Mouse (Mus musculus): ENCODE measurements around the gene D930020B18Rik.

D930020B18Rik gene

DNA sequence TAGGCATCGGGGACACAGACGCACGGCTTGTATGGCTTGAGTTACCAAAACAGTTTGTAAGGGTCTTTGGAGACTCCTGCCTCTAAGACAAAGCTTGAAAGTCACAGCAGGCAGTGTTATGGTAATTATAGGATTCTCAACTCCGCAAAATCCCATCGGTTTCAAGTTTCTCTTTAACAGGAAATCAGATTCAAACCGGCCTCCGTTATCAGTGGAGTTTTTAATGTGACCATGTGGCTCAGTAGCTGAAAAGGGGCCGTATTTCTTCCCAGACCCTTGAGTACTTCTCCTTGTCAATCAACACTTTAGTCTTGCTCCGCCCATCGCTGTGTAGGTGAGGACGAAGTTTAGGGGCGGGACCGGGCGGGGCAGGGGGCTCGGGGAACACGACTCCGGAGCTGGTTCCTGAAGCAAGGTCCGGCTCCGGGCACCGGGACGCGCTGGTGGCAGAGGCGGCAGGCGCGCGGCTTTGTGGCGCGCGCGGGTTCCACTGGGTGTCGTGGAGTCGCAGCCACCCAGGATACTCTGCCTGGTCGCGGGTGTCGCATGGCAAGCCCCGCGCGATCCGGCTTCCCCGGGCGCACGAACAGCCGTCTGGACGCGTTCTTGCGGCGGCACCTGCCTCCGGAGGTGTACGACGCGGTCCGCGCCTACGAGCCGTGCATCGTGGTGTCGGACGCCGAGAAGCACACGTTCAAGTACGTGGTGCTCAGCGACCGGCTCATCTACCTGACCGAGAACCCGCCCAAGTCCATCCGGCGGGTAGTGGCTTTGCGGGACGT, at the start of gene D930020B18Rik:
Gene D930020B18Rik (plus strand): TSS at position 317 of the 782 bp plus-strand sequence.
- DNase-seq = peak; percentile 20

DNA sequence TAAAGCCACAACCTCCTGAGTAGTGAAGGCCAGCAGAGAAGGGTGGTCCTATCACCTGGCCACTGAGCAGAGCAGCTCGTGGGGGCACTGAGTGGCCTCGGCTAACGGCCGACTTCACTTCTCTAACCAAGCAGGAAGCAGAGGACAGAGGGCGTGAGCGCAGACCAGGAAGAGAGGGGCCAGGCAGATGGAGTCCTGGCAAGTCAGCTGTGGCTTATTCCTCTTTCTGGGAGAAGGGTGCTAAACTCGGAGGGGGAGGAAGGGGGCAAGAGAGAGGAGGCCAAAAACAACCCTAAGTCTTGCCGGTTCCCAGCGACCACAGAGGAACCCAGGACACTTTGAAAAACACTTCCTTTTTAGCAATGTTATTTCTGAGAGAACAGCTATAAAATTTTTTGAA, 44.8 kb upstream of the D930020B18Rik start:
- no peak for DNase-seq

DNA sequence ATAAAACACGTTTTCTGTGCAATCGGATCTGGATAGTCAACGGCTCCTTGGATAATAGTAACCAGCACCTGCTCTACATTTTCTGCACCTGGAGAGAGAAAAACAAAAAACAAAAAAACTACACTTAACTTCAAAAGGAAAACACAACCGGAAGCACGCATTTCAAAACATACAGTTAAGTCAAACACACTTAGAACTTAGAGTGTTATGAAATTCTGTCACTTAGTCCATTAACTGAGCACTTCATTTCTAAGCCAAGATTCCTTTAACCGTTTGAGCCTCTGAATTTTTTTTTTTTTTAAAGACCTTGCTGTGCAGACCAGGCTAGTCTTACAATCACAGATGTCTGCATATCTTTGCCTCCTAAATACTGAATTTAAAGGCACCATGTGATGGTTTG, 40.1 kb upstream of the D930020B18Rik start:
- no peak for DNase-seq

DNA sequence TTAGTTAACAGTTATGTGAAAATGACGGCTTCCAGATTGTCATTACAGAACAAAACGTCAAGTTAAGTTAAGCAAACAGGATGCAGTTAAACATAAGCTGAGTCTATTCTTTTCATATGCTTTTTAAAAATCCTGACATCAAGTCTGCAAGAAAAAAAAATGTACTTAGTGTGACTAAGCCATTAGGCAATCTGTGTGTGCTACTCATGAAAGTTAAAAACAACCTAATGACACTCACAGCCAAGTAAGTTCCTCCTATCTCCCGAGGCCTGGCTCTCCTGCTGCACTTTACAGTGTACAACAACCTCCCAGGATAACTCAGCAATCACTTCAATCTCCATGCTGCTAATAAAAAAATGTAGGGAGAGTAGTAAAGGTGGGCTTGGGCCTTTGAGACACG, 37.8 kb upstream of the D930020B18Rik start:
- DNase-seq = no peak

DNA sequence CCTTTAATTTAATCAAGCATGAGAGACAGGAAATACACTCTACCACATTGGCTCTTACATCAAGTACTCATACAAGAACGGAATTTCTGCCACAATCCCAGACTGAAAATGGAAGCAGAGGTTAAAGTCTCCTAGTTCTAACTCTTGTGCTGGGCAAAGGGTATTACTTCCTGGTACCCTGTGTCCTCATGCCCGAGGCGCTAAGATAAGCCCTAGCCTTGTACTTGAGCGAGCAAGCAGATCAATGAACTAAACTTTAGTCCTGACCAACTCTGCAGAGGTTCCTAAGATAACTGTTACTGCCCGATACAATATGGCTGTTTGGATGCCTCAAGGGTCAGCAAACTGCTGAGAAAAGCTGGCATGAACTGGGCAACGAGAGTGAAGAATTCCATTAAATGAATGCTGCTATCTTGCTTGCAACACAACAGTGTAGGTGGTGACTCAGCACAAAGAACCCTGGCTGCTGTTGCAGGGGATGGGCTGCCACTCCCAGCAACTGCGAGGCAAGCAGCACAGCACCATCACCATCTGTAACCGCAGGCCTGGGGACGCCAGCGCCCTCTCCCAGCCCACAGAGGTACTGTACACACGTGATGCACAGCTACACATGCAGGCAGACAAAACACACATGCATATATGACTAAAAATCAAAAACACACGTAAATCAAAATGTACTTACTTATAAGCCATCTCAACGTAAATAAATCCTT, 36.6 kb upstream of the D930020B18Rik start:
- no peak for DNase-seq

DNA sequence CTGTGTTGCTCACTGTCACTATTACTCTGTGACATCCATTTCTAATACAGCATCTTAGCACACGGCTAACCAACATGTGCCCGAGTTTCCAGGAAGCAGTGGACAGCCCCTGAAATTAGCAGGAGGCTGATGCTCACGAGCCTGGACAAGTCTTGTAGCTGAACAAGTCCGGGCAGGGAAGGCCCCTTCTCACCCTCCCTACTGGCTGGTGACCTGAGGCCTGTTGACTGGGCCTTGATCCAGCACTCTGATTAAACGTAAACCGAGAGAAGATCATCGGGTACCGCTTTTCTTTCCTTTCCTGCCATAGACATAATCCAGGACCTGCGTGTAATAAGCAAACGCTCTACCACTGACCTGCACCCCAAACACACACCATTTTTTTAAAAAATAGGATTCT, 33.2 kb upstream of the D930020B18Rik start:
- no peak for DNase-seq

DNA sequence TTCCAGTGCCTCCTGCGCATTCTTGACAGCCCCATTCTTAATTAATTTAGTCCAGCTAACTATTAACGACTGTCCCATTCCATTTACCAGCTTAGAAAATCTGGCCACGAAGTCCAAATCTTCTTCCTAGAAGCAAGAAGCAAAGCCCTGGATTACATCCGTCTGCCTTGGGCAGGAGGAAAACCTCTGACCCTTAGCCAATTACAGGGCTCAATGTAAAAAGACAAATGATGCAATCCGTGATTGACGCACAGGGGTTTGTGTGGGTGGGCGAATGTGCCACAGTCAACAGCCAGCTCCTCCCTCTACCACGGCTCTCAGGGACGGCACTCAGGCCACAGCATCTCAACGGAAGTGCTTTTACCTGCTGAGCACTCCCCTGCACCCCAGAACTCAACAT, 29.8 kb upstream of the D930020B18Rik start:
- DNase-seq = no peak

DNA sequence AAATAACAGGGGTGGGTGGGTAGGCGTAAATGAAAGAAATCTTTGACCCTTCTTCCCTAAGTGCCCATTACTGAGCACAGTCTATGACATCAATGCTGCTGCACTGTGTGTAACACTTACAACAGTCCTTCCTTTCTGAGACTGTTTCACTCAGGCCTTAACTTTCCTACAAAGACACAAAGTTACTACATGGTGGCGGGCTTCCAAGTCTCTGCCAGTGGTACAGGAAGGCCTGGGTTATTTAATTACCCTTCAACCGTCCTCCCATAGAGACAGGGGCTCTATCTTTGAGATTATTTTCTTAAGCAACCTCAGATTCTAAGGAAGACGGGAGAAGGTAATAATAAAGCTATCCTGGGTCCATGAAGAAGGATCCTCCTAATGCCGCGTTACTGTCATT, 28.9 kb upstream of the D930020B18Rik start:
- DNase-seq = no peak

DNA sequence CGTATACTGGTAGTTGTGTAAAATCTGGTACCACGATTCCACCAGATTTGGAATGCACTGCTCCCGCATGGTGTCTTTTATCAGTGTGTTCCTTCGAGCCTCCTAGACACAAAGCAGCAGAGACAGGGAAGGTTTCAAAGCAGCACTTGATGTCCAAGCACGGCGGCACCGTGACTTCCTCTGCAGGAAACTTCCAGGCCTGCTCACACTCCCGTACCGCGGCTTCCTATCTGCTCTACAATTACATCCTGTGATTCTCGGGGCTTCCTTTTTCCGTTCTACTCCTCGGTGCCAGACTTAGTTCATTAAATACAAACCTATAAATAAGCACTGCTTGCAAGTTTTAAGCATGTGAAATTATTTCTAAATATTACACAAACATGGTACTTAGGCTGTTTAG, 27.8 kb upstream of the D930020B18Rik start:
- DNase-seq = peak; percentile 68

DNA sequence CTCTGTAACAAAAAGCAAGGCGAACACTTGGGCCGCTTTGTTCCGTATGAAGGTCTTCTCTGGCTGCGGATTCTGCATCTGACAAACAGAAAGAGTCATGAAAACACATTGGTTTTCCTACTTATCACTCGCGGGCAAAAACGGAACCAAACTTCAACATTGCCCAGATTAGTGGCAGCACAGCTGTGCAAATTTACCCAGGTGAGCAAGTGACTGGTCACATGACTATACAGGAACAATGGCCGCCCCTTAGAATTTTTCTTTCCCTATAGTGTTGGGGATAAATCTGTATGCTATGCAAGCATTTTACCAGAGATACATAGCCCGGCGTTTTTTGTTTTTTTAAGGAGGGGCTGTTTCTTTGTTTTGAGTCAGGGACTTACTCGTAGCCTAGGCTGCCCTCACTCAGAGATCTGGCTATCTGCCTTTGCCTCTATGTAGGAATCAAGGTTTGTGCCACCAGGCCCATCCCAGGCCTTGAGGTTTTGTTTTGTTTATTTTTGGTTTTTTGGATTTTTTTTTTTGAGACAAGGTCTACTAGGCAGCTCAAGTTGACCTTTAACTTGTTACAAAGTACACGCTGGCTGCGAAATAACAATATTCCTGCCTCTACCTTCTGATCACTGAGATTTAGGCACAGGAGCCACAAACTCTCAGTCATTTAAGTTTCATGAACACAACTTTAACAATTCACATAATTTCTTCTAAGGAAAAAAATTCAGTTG, 26.1 kb upstream of the D930020B18Rik start:
- DNase-seq = no peak

DNA sequence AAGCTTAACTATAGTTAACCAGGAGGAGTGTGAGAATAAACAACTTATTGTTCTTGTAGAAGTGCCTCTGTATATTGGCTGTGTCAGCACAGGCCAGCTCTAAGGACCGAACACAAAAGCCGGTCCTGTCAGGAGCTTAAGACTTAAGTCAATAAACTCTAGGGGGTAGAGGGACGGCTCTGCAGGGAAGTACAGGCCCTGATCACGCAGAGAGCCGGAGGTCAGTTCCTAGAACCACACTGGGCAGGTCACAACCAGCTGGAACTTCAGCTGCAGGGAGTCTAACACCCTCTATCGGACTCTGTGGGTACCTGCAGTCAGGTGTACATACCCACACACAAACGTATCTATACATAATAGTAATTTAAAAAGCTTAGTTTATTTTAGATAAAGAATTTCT, 25.5 kb upstream of the D930020B18Rik start:
- no peak for DNase-seq

DNA sequence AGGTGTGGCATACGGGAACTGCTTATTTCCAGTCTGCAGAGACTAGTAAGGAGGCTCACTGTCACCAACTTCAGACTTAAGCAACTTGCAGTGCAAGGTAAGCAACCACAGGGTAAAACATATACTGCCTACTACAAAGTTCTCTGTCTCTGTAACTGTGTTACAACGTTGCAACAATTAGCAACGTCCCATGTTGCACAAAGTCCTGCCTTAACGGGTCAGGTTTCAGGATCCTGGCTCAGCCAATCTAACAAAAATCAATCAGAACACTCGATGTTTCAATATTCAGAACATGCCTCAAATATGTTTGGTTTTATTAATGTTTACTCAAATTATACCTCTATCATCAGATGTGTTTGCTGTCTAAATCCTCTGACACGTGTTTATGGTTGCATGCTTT, 19.0 kb upstream of the D930020B18Rik start:
- DNase-seq = no peak

DNA sequence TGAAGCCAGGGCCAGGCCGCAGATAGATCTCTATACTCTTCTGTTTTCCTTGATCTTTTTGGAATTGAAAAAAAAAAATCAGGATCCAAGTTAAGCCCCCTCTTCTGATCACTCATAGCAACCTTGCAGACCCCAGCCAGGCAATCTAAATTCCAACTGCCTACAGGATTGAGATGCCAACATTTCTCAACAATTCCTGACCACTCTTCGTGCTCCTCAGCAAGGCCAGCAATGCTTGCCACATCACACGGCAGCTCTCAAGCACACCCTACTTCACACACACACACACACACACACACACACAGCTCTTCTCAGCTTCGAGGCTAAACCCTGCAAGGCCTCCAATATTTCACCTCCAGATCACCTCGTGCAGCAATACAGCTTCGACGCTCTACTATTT, 17.7 kb upstream of the D930020B18Rik start:
- no peak for DNase-seq

DNA sequence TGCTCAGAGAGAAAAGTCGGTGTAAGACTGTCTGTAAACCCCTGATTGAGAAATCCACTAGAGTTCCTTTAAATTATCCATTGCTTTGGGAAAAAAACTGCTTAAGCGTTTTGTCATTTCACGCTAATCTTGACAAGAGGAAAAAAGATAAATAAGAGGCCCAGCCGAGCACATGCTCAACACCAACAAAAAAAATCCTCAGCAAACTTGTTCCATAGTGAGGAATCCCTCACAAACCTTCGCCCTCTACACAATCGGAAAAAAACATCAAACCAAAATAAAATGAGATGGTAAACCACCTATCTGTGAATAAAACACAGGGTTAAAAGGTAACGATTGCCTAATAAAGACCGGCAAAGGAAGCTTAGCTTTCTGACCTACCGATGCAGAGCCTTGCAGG, 16.4 kb upstream of the D930020B18Rik start:
- no peak for DNase-seq

DNA sequence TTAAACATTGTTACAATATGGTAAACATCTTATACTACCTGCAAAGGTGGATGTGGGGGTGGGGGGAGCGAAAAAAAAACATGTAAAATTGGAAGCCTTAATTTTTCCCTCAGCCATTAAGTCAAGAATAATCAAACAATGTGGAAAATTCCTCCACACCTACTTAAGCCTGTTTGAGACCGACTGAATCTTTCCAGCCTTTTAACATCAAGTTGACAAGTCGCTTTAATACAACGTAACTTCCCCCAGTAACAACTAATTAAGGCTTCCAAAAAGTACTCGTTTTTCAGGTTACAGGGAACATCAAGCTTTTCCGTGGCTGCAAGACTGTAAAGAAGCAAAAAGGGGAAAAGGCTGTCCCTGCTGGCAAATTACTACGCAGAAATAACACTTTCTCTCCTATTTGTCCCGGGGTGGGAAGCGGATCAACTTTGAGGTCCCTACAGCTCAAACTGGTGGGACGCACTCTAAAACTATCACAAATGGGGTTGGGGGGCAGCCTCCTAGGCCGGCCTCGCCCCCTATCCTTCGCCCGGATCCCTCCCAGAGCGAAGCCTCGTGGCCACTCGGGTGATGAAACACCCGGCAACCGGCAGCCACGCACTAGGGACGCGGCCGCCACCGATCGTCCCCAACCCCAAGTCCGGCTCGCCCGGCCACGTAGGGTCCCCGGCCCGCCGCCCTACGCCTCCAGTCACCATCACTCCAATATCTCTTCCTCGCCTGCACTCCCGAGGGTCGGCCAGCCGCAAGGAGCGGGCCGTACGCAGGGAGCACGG, 15.8 kb upstream of the D930020B18Rik start:
- no peak for DNase-seq

DNA sequence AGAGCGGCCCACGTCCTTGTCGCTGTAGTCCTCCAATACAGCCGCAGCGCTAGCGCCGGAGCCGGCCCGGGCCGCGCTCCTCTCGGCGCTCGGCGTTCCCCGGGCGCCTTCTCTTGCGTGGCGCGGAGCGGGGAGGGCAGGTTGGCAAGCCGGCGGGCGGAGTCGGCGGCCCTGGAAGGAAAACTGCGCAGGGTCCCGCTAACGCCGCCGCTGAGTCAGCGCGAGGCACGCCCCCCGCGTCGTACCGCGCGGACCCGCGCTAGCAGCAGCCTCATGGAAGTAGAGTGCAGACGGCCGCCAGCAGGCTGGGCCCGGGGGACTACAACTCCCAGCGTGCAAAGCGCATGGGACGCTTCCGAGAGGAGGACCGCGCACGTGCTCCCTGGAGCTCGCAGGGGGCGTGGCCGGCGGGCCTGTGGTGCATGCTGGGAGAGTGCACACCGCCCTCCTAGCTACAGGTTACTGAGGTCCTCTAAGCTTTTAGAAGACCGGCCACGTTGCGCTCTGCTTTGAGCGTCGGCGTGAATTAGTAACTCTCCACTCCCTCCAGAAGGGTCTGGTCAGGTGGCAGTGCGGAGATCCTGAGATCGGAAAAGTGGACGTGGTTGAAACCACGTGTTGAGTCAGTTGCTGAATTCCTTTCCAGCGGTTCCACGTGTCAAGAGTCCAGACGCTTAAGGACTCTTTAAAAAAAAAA, 15.1 kb upstream of the D930020B18Rik start, which contains the start of gene Xpot:
Gene Xpot (minus strand): TSS at position 147 of the 697 bp plus-strand sequence.
- DNase-seq = peak; percentile 99

DNA sequence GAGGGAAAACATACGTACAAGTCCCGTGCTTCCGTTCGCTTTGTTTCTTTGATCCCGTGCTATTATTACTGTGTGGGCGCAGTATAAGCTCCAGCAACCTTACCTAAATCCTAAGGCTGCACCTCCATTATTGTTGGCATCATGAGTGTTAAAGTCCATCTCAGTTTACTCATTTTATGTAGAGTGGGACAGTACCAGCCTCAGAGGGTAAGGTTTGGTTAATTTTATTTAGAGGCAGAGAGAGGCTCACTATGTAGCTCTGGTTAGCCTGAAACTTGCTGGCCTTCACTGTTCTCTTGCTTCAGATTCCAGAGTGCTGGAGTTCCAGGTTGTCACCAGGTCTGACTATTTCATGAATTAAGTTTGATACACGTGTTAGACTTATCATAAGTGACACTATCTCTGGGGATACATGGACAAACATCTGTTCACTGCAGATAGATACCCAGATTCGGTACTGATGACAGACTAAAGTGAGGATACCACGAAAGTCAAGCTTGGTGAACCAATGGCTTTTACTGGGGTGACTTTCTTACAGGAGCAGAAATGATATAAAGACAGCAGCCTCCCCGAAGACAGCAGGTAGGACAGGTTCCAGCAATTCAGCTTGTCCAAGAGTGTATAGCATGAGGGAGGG, 14.1 kb upstream of the D930020B18Rik start:
- DNase-seq = no peak

DNA sequence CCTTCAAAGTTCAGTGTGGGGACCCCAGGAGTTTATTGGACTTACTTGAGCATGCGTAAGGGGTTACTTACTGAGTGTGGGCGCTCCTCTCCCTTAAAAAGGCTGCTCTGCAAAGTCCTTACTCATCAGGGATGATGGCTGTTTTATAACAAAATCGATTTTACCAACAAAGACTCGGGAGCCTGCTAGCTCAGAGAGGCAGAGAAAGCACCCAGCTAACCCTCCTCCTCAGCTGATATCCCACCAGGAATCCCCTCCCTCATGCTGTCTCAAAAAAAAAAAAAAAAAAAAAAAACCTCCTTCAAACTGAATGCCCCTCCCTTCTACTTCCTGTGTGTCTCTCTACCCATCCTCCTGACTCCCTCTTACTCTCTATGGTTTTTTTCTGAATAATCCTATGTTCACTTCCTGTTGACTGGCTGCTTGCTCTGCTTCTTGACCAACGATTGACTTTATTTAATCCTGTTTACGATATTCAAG, 12.8 kb upstream of the D930020B18Rik start:
- DNase-seq = no peak

DNA sequence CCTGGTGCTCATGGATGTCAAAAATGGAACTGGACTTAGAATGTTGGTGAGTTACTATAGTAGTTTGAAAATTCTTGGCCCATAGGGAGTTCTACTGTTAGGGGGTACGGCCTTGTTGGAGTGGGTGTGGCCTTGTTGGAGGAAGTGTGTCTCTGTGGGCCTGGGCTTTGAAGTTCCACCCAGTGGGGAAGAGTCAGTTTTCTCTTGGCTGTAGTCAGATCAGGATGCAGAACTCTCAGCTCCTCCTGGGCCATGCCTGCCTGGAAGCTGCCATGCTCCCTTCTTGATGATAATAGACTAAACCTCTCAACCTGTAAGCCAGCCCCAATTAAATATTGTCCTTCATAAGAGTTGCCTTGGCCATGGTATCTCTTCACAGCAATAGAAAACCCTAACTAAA, 7.2 kb upstream of the D930020B18Rik start:
- no peak for DNase-seq

DNA sequence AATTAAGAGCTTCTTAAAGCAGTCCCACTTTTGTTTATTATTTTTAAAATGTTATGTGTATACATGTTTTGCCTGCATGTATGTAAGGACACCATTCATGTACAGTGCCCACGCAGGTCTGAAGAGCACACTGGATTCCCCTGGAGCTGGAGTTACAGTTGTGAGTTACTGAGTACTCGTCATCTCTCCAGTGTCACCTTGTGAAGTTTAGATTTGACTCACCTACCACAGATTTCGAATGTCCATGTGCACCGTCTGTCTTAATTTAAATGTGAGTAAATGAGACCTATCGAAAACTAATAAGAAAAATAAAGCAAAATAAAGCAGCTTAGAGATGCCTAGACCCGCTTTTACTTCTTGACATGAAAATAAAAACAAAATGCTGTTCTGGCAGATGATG, 5.1 kb upstream of the D930020B18Rik start:
- DNase-seq = no peak

DNA sequence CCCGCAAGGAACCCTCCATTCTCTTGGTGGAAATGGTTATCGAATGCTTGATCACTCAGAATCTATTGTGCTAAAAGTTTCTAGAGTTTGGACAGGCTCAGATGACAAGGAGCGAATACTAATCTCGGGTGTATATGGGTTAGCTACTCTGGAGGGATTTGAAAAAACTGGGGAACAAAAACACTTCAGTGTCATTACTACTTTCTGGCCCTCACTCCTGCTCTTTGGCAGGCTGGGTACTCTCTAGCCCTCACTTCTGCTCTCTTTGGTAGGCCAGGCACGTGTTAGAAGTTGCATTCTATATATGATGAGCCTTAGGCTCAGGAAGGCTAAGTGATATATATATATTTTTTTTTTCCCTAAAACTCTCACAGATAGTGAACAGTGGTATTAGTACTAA, 1.8 kb upstream of the D930020B18Rik start:
- no peak for DNase-seq
